Mouse (Mus musculus) cerebellum, adult 2 months (tissue): Measurements from ENCODE around the gene Armc5. TPM values are rescaled to one million over a fixed set of nuclear protein-coding genes. Genes with fewer than 3 reads are reported as not detected.
A peak's percentile ranks its signal among the peaks of the same experiment; 100 is the strongest.

Experiments
- DNase-seq, 2 experiments: peaks; one replicate each; pipeline ENCODE4 v3.0.0; 2021
- H3K27ac ChIP-seq: fragments of 200-500 bp; 2 replicates; pipeline ENCODE4 v1.5.1; 2012; ENCODE audit warnings: low read length, control low read depth, inconsistent platforms; ENCODE audit not compliant: insufficient read depth
- H3K27me3 ChIP-seq: fragments of 200-500 bp; 2 replicates; pipeline ENCODE4 v1.6.1; 2012; ENCODE audit warnings: inconsistent platforms, mild to moderate bottlenecking, low read length, moderate library complexity; ENCODE audit not compliant: control insufficient read depth, insufficient read depth
- H3K4me1 ChIP-seq: fragments of 200-500 bp; 2 replicates; pipeline ENCODE4 v1.6.1; 2011; ENCODE audit warnings: low read length; ENCODE audit not compliant: control insufficient read depth, insufficient read depth
- H3K4me3 ChIP-seq: fragments of 200-500 bp; replicated peaks from 2 replicates; pipeline ENCODE3; 2011; ENCODE audit warnings: mild to moderate bottlenecking, low read depth, low read length, control low read depth; ENCODE audit not compliant: insufficient read depth
- CTCF ChIP-seq: fragments of 200-500 bp; IDR thresholded peaks from 2 replicates; pipeline ENCODE4 v1.5.1; 2011; ENCODE audit warnings: low read depth, mild to moderate bottlenecking, control low read depth, low read length, moderate library complexity, borderline replicate concordance; ENCODE audit not compliant: insufficient read depth
- POLR2A ChIP-seq: fragments of 200-500 bp; IDR thresholded peaks from 2 replicates; pipeline ENCODE4 v1.6.1; 2011; ENCODE audit warnings: low read length, control low read depth, borderline replicate concordance; ENCODE audit not compliant: insufficient read depth
- WGBS: fragments of 180-500 bp; shearing (Covaris S2); methylation state at CpG from one replicate; pipeline ENCODE4 v1.1.7; 2018; 5-methylcytosine and 5-hydroxymethylcytosine counted together
- polyA plus RNA-seq: library from polyadenylated mRNA; depleted of rRNA; stranded (reverse); fragments of >200 nt; gene quantifications from 2 replicates; pipeline ENCODE4 v1.2.3, GENCODE M21; 2012

The Armc5 gene
- polyA plus RNA-seq, 1 experiment = 16.1 TPM

DNA sequence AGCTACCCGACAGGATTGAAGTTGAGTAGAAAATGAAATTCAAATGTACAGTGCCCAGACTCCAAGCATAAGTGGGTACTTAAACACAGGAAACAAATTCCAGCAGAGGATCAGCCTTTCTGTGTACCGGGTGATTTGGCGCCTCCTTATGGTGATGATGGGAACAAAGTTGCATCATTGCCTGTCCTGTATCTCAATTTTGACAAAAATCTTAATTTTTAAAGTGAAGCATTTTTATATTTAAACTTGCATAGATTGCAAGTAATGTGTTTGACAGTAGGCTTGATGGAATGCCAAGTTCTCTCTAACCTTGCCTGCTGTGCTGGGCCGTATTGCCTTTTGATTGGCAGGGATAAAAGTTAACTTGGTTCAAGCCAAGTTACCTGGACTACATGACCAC lies 1.8 kb downstream of the Armc5 start:
- TF ChIP-seq POLR2A (no peak), CTCF (no peak)
- Histone ChIP-seq H3K4me3 (no peak overlapping the region), H3K27me3 (no peaks in the 10 kb centered on the region), H3K4me1 (peaks cover 11% of the 10 kb centered on the region), H3K27ac (no peak overlapping the region)
- WGBS = 14% methylated on average over 4 of the region's 4 CpGs
- peak in 1 of 2 experiments; percentile 15 for DNase-seq

DNA sequence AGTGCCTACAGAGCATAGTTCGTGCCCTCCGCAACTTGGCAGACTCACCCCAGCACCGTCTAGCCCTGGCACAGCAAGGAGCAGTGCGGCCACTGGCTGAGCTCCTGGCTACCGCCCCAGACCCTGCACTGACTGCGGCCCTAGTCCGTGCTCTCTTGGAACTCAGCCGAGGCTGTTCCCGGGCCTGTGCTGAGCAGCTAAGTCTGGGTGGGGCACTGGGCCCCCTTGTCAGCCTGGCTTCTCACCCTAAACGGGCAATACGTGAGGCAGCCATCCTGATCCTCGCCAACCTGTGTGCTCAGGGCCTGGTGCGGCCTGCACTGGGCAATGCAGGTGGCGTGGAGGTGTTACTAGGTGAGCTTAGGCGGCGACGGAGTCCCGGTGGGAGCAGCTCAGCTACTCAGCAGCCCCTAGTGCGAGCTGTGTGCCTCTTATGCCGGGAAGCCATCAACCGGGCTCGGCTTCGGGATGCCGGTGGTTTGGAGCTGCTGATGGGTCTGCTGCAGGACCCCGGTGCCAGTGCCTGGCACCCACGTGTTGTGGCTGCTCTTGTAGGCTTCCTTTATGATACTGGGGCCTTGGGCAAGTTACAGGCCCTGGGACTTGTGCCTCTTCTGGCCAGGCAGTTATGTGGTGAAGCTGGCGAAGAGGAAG lies 3.1 kb downstream of the Armc5 start:
- DNase-seq = peak; percentile 47 to 49
- H3K27me3 ChIP-seq = no peaks in the 10 kb centered on the region
- TF ChIP-seq CTCF (no peak), POLR2A (no peak)
- no peak overlapping the region for H3K27ac ChIP-seq
- H3K4me3 ChIP-seq = no peak overlapping the region
- H3K4me1 ChIP-seq = peaks cover 14% of the 10 kb centered on the region
- WGBS = 57% methylated on average over 27 of the region's 27 CpGs

GRCm38 (mm10) chr7:128242331-128242730 lies 5.2 kb downstream of the Armc5 start:
- 94% methylated on average over 16 of the region's 16 CpGs for WGBS
- no peaks in the 10 kb centered on the region for H3K27me3 ChIP-seq
- no peak for DNase-seq
- H3K4me1 ChIP-seq = peaks cover 19% of the 10 kb centered on the region
- no peak overlapping the region for H3K27ac ChIP-seq
- H3K4me3 ChIP-seq = no peak overlapping the region
- no peak for TF ChIP-seq POLR2A
- TF ChIP-seq CTCF = no peak

DNA sequence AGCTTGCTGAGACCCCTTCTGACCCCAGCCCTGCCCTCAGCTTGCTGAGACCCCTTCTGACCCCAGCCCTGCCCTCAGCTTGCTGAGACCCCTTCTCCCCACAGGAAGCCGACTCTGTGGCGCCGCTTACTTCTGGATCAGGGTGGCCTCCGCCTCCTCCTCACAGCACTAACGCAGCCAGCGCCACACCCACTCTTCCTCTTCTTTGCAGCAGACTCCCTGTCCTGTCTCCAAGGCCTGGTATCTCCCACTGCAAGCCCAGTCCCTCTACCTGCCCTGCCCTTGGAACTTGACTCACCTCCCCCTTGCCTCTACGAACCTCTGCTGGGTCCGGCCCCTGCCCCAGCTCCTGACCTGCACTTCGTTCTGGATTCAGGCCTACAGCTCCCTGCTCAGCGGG lies 6.8 kb downstream of the Armc5 start:
- DNase-seq = no peak
- Histone ChIP-seq H3K4me1 (peaks cover 19% of the 10 kb centered on the region), H3K27ac (no peak overlapping the region), H3K27me3 (no peaks in the 10 kb centered on the region), H3K4me3 (no peak overlapping the region)
- TF ChIP-seq CTCF = no peak
- TF ChIP-seq POLR2A = no peak
- WGBS = 74% methylated on average over 10 of the region's 10 CpGs

GRCm38 (mm10) chr7:128244410-128245025 lies 7.4 kb downstream of the Armc5 start:
- peaks cover 19% of the 10 kb centered on the region for H3K4me1 ChIP-seq
- H3K27me3 ChIP-seq = no peaks in the 10 kb centered on the region
- TF ChIP-seq CTCF = no peak
- TF ChIP-seq POLR2A = no peak
- 78% methylated on average over 18 of the region's 18 CpGs for WGBS
- no peak overlapping the region for H3K4me3 ChIP-seq
- no peak overlapping the region for H3K27ac ChIP-seq
- DNase-seq = no peak

- TF ChIP-seq POLR2A = no peak
- TF ChIP-seq CTCF = no peak
- H3K4me3 ChIP-seq = no peak overlapping the region
- WGBS = 17% methylated on average over 4 of the region's 4 CpGs
- no peaks in the 10 kb centered on the region for H3K27me3 ChIP-seq
- peaks cover 12% of the 10 kb centered on the region; the same call in 1 of the 2 replicates for H3K4me1 ChIP-seq
- no peak overlapping the region for H3K27ac ChIP-seq
- DNase-seq = no peak
These were observed 8.4 kb downstream of the Armc5 start for GRCm38 (mm10) chr7:128245547-128245946.

DNA sequence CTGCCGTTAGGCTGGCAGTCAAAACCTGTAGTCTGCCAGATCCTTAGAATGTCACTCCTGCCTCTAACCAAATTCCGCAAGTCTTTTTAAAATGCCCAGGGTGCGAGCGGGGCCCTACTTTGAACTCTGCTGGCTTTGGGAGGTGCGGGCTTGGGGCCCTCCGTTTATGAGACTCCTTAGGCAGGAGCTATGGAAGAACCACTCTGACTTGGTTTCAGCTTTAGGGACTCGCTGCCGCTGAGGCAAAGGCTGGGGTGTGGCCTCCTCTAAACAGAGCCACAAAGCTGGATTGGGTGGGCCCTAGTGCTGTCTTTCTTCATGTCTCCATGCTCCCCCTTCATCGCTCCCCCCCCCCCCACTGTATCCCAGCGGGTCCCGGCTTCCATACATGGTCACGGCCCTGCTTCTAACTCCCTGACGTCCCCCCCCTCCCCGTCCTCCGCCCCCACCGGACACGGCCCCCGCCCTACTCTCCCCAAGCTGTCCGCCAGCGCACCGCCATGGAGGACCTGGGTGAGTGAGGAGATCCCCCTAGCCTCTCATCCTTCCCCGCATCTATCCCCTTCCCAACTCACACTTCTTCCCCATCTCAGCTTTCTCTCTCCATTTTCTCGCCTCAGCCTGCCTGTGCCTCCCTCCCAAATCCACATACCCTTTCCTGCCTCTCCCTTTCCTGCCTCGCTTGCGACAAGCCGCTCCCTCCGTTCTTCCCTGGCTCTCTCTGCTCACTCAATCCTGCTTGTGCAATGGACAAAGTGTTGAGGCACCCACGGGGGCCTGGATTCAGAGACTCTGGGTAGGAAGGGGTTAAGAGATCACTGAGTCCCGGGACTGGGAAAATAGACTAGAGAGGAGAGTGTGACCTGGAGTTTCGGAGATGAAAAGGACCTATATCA lies 9.6 kb downstream of the Armc5 start, which contains the start of gene Tgfb1i1:
Tgfb1i1 (plus strand) TSS at position 317 of the 896 bp plus-strand sequence.
- peak; percentile 7; the same call in 1 of the 2 replicates for TF ChIP-seq POLR2A
- TF ChIP-seq CTCF = no peak
- no peaks in the 10 kb centered on the region for H3K27me3 ChIP-seq
- peak within 1 kb of the TSS; percentile 68 for H3K4me3 ChIP-seq
- peak; percentile 51 to 66 for DNase-seq
- H3K4me1 ChIP-seq = peaks cover 18% of the 10 kb centered on the region; the same call in 1 of the 2 replicates
- WGBS = 1% methylated on average over 30 of the region's 30 CpGs
- H3K27ac ChIP-seq = peak within 1 kb of the TSS; percentile 48

- Histone ChIP-seq H3K27ac (peak overlapping the region; percentile 48; the same call in 1 of the 2 replicates), H3K4me1 (peaks cover 22% of the 10 kb centered on the region; the same call in 1 of the 2 replicates), H3K4me3 (peak overlapping the region; percentile 68), H3K27me3 (no peaks in the 10 kb centered on the region)
- no peak; the same call in 1 of the 2 replicates for TF ChIP-seq POLR2A
- TF ChIP-seq CTCF = peak; percentile 67
- DNase-seq = peak; percentile 85 to 87
- WGBS = 2% methylated on average over 13 of the region's 13 CpGs
These were observed 10.3 kb downstream of the Armc5 start for GRCm38 (mm10) chr7:128247443-128247842.
